Mouse (Mus musculus) liver, adult (tissue): Measurements from ENCODE around the gene Hspg2.

Experiments
- GATA4 ChIP-seq: IDR thresholded peaks from 2 replicates; pipeline ENCODE4 v1.6.1; 2014; ENCODE audit warnings: mild to moderate bottlenecking, low read length; ENCODE audit not compliant: insufficient replicate concordance

The Hspg2 gene

GRCm38 (mm10) chr4:137500953-137501352, 32.4 kb downstream of the Hspg2 start:
- TF ChIP-seq GATA4 = no peak

DNA sequence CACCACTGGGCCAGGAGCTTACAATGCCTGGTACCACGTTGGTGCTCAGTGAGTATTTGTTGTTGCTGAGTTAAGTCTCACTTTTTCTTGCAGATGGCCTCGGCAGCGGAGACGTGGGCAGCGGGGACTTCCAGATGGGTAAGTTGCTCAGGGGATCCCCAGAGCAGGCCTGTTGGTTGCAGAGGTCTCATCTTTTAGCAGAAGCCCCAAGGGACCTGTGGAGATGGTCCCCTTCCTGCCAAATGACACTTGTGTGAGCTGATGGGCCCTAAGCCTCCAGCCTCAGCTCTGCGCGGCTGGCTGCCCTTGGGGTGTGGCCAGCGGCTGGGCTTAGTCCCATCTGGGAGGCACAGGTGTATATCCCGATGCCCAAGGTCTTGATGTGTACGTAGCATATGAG, 33.6 kb downstream of the Hspg2 start:
- TF ChIP-seq GATA4 = no peak

DNA sequence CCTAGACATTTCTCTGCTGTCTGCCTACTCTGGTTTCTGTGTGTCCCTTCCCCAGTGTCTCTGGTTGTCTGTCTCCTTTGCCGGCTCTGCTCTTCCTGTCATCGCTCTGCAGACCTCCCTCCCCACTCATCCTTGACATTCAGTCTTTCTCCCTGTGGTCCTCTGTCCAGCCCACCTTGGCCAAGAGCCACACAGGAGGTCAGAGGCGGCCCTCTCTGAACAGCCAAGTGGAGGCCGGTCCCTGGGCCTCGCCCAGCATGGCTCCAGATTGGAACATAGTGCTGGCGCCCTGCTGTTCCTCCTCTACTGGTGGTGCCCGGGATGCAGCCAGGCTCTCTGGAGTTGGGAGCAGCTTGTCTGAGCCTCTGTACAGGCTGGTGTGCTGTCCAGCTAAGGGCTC, 34.2 kb downstream of the Hspg2 start:
- no peak for TF ChIP-seq GATA4

- no peak for TF ChIP-seq GATA4
These were observed 35.0 kb downstream of the Hspg2 start for GRCm38 (mm10) chr4:137503509-137503971.

DNA sequence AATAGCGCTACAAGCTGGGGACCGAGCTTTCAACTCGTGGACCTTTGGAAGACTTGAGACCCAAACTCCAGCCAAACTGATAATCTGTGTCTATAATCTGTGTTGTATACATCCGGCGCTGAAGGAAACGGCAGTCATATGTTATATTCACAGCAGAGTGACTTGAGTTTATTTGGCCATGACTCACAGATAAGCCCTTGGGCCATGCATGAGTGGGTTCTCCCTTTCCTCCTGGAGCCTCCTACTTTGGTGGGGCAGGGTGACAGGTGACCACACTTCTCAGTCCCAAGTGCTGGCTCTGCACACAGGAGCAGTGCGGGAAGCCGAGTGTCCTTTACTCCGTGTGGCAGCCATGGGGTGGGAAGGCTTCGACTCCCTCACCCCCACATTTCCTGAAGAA, 38.1 kb downstream of the Hspg2 start:
- peak; percentile 16; the same call in 1 of the 2 replicates for TF ChIP-seq GATA4

GRCm38 (mm10) chr4:137509528-137509927, 41.0 kb downstream of the Hspg2 start:
- TF ChIP-seq GATA4 = no peak

DNA sequence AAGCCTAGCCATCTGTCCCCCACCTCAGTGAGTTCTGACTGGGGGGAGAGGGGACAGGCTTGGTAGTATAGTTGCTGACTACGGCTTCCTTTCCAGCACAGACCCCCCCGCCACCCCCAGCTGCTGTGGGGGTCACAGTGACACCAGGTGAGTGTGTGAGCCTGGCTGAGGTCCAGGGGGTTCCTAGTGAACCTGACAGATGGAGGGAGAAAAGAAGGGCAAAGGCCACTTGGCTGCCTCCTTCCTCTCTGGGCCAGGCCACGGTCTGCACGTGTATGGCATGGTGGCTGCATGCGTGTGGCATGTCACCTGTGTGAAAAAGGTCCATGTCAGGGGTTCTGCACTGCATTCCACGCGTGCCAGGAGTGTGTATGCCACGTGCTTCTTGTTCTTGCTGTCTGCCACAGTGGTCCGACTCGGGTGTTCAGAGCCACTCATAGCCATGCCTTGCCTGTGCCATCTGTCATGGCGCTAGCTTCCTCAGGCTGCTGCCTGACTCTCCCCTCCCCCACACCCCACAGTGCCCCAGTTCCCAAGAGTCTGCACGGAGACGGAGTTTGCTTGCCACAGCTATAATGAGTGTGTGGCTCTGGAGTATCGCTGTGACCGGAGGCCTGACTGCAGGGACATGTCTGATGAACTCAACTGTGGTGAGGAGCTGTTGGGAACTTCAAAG, 41.6 kb downstream of the Hspg2 start:
- no peak for TF ChIP-seq GATA4

DNA sequence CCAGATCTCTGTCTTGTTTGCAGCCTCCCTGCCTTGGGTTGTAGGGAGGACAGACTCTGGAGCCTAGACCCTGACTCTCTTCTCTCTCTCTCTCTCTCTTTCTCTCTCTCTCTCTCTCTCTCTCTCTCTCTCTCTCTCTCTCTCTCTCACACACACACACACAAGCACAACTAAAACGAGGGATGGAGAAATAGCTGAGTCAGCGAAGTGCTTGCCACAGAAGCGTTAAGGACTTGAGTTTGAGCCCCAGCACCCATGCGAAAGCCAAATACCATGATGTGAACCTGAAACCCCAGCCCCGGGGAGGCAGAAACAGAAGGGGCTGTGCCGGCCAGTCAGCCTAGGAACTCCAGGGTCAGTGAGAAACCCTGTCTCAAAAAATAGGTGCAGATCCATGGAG, 44.3 kb downstream of the Hspg2 start:
- no peak for TF ChIP-seq GATA4

- no peak for TF ChIP-seq GATA4
These were observed 49.6 kb downstream of the Hspg2 start for GRCm38 (mm10) chr4:137517989-137518691.

DNA sequence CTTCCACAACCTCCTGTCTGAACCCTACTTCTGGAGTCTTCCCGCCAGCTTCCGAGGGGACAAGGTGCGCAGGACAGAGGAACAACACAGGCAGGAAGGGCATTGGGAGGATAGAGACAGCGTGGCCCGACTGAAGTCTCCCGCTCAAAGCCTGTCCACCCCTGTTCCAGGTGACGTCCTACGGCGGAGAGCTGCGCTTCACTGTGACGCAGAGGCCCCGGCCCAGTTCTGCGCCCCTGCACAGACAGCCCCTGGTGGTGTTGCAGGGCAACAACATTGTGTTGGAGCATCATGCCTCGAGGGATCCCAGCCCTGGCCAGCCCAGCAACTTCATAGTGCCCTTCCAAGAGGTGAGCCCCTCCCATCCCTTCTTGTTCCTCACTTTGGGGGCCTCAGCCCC, 50.2 kb downstream of the Hspg2 start:
- no peak for TF ChIP-seq GATA4

DNA sequence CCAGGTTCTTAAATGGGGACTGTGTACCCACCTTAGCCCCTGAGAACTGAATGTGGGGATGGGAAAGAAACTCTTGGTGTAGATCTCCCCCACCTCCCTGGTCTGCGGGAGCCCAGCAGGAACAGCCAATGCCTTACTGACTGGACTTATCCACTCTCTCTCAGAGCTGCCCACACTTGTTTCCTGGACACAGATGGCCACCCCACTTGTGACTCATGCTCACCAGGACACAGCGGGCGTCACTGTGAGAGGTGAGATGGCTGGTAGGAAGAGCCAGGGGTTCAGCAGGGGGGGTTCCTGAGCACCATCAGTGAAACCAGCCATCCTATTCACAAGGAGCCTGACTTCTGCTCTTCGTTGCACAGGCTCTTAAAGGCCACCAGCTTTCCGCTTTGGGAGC, 51.8 kb downstream of the Hspg2 start:
- TF ChIP-seq GATA4 = no peak

GRCm38 (mm10) chr4:137521966-137522365, 53.4 kb downstream of the Hspg2 start:
- TF ChIP-seq GATA4 = no peak

GRCm38 (mm10) chr4:137525426-137525825, 56.9 kb downstream of the Hspg2 start:
- TF ChIP-seq GATA4 = no peak

DNA sequence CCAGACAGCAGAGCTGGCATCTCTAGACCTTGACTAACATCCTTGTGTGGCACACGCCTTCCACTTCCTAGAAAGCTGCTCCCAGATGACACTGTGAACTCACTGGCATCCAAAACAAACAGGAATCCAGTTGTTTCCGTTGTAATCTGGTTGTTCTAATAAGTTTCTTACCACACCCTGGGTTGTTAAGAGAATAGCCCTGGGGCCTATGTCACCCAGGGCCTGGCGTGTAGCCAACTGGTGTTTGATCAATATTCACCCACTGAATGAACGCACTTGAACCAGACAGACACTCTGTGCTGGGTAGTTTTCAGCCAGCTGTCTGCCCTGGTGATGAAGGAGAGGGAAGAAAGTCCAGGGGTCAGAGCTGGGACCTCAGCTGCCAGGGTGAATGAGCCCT, 58.8 kb downstream of the Hspg2 start:
- no peak for TF ChIP-seq GATA4

GRCm38 (mm10) chr4:137527872-137528271, 59.3 kb downstream of the Hspg2 start:
- TF ChIP-seq GATA4 = no peak

DNA sequence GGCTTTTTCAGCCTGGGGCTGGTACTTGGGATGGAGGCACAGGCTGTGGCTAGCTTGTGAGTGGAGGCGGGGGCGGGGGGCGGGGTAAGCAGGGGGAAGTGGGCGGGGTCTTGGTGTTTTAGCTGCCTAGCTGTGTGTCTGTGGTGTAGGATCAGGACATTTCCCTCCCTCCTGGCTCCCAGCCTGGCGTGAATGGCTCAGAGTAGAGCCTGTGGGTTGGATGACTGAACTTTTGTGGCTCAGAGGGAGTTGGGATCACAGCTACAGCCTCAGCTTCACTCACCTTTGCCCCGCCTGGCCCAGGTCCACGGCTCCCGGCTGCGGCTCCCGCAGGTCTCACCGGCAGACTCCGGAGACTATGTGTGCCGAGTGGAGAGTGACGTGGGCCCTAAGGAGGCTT, 71.8 kb downstream of the Hspg2 start:
- no peak for TF ChIP-seq GATA4

GRCm38 (mm10) chr4:137542968-137543367, 74.4 kb downstream of the Hspg2 start:
- no peak for TF ChIP-seq GATA4
